Mouse (Mus musculus) olfactory bulb, adult 2 months (tissue): Measurements from ENCODE around the gene Ctsz.

Source experiments
- CTCF ChIP-seq: fragments of 200-500 bp; IDR thresholded peaks from 2 replicates; pipeline ENCODE4 v1.5.1; 2012; ENCODE audit warnings: low read depth, mild to moderate bottlenecking, low read length, moderate library complexity; ENCODE audit not compliant: insufficient read depth
- POLR2A ChIP-seq: fragments of 200-500 bp; IDR thresholded peaks from 2 replicates; pipeline ENCODE4 v1.6.1; 2012; ENCODE audit warnings: mild to moderate bottlenecking, low read depth, low read length, moderate library complexity; ENCODE audit not compliant: insufficient read depth

DNA sequence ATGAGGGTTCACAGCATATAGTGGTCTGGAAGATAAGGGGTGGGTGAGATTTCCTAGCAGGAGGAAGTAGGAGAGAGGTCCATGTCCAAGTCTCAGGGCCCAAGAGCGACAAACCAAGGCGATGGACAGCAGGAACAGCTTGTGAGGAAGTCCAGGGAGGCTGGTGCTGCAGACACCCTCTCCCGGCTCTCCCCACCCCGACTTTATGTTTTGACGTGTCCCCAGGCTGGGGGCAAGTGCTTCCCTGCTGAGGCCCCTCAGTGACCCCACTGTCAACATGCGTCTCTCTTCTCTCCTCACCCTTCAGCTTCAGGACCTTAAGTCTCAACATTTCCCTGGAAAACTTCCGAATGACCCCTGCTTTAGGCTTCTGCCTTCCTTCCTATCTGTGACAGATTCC lies 25.7 kb downstream of the Ctsz start:
- TF ChIP-seq CTCF, result no peak
- TF ChIP-seq POLR2A, result no peak
